Mouse (Mus musculus): ENCODE measurements around the gene Cdhr4.

The Cdhr4 gene

DNA sequence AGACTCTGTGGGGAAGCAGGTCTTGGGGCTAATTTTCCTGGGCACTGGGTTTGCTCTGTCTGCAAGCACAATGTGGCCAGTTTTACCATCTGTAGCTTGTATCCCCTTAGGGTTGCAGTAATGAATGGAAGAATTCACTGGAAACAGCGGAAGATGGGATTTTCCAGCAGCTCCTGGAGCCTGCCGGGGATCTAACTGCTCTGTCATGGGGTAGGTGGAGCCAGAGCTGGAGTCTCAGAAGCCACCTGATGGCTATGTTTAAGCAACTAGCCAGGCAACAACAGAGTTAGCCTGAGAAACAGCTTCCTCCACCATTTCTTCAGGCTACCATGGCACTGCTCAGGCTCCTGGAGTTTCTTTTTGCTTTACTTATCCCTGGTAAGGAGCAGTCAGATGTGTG lies at the start of gene Cdhr4:
Gene Cdhr4, plus strand, starts transcription at position 301 of the 400 bp plus-strand sequence.
- DNase-seq = no peak

DNA sequence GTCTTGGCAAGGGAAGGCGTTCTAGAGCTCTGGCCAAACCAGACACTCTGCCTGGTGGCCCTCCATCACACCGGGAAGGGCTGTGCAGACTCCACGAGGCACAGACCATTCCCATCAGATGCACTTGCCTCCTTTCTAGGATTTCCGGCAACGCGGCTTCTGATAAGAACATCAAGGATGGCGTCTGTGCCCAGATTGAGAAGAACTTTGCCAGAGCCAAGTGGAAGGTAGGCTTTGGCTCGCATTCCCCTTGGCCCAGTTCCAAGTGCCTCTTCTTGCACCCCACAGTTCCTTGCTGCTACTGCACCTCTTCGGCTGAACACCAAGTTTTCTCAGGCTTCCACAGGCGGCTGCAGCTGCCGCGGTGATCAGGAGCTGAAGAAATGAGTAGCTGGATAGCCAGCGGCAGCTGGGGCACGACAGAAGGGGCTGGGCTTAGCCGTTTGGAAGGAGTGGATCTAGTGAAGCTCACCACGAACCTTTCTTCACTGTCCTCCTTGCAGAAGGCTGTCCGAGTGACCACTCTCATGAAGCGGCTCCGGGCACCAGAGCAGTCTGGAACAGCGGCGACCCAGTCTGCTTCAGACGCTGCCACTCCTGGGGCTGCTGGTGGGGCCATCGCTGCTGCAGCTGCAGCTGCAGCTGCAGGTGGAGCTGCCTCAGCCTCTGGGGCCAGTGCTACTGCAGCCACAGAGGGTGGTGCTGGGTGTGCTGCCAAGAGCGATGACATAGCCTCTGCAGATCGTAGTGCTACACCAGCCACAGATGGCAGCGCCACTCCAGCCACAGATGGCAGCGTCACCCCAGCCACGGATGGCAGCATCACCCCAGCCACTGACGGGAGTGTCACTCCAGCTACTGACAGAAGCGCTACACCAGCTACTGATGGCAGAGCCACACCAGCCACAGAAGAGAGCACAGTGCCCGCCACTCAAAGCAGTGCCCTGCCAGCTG lies 44.8 kb upstream of the Cdhr4 start:
- no peak for DNase-seq

DNA sequence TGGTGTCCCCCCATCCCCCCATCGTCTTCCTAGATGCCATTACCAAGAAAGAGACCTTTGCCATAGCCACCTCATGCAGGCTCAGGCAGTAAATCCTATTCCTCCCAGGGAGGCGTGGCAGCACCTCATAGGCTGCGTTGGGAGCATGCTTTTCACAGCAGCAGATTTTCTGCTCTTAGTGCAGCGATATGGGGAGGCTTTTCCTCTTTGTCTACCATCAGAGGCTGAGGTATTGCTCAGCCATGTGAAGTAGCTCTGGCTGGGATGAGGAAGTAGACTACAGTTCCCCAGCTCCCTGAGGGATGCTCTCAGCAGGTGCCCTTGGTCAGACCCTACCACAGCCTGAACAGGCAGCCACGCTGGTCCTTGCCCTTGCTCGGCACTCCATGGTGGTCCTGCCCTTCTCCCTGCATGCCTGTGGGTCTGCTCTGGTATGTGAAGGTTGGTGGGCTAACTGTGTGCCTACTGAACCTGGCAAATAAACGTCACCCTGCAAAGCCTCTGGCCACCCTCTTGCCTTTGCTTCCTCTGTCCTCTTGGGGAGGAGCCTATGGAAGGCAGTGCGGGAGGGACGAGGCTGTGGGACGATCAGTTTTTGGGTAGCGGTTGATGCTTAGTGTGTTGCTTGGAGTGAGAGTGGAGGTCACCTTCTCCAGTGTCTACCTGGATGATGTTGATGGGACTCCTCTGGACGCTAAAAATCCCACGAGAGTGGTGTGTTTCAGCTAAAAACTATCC lies 42.9 kb upstream of the Cdhr4 start:
- DNase-seq = no peak

DNA sequence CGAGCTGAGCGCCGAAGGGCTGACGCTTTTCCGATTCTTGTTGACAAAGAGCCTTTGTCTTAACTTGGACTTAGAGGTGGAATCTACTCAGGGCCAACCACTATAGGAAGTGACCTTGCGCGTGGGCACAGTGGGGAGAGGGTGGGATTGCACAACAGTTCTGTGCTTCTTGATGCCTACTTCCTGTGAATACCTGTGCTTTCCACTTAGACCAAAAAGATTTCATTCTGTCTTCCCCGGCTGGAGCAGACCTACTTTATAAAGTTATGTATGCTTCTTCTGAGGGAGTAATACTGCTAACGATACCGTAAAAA lies 42.4 kb upstream of the Cdhr4 start, which contains the start of gene Traip:
Gene Traip, plus strand, starts transcription at position 215 of the 314 bp plus-strand sequence.
- DNase-seq = no peak

DNA sequence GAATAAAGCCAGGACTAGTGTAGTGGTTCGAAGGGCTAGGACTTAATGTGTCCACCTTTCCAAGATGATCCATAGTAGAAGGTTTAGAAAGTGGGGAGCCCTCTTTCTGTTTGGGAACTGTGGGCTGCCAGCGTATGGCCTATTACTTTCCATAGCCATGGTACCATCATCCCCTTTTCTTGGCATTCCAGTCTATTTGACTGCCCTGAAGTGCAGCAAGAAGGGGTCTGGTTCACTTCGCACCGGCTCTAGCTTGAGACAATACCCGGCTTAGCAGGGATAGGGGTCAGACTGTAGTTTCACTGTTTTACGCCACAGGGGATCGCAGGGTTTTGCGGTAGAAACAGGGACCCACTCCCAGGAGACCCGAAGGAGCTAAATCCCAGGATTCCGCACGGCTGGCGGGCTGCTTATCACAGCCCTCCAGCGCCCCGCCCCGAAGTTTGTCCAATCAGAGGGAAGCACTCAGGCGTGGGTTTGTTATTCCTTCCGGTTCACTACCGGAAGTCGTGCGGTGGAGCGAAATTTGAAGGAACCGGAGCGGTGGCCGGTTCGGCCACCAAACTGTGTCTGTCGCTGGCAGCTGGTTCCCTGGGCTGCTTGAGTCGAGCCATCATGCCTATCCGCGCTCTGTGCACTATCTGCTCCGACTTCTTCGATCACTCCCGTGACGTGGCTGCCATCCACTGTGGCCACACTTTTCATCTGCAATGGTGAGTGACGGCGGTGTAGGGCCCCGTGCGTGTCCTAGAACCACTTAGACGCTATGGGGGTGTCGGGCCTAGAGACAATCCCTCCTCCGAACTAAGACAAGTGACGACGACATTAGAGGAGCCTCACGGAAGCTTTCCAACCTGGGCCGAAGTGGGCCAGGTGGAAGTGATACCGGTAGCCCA lies 41.6 kb upstream of the Cdhr4 start:
- DNase-seq = peak; percentile 92

DNA sequence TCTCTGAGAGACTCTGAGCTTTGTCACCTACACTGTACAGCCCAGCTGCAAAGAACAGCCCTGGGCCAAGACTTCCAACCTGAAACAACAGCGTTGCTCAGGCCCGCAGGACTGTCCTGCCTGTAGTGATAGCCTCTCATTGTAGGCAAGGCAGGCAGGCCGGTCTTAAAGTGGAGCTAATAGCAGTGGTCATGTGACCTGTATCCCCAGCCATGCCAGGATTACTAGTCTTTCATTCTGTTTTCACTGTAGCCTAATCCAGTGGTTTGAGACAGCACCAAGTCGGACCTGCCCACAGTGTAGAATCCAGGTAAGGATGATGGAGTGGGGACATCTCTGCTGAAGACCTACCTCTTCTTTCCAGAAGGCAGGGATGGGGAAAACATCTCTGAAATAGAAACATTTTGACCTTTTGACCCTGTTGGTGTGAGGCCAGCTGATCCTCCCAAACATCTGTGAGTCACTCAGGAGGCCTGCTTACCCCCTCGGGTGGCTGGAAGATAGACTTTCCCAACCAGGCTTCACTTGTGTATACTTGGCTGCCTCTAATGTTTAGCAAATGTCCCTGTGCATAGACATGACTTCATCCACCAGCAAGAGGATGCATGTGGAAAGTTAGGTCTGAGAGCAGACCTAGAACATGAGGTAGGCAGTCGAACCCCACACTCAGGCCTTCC lies 36.5 kb upstream of the Cdhr4 start:
- DNase-seq = no peak

DNA sequence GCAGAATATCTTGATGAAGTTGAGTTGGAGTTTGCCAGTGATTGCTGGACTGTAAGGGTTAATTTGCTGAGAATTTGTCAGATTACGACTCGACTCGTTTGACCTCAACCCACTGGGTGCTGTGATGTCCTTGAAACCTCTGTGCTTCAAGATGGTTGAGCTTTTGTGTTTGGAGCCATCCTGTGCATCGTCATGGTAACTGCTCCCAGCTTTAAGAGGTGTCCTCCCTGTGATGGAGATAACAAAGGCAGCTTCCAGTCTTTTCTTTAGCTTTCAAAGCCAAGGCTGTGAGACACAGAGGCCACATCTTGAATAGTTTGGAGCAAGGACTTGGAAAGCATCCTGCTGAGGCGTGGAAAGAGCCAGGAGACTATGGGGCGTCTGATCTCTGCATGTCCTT lies 35.2 kb upstream of the Cdhr4 start:
- DNase-seq = no peak

DNA sequence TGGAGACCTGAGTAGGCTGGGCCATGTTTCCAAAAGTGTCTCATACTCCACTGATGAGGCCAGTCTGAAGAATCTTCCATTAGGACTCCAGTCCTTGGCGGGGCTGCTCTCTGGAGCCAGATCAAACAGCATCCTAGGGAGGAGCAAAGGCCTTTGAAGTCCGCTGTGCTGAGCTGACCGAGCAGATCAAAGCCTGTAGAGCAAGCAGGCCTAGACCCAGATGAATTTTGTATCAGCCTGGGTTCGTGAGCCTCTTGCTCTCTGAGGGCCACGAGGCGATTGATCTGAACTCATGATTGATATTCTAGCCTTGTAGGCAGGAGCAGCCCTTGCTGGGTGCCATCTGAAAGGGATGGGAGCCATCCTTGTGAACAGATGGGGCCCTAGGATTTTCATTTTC lies 32.4 kb upstream of the Cdhr4 start:
- DNase-seq = no peak

DNA sequence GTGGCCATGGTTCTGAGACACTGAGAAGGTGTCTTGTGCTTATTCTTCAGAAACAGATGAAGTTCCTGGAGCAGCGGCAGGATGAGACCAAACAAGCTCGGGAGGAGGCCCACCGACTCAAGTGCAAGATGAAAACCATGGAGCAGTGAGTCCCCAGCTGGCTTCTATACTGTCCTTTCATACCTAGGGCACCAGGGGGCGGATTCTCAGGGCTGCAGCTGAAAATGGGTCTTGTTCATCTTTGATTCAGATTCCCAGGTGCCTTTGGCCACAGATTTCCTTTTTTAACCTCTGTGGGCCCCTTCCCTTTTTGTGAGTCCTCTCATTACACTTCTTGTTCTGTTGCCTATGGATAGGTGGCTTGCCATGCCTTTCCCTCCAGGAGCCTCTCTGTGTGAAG lies 31.4 kb upstream of the Cdhr4 start:
- no peak for DNase-seq

DNA sequence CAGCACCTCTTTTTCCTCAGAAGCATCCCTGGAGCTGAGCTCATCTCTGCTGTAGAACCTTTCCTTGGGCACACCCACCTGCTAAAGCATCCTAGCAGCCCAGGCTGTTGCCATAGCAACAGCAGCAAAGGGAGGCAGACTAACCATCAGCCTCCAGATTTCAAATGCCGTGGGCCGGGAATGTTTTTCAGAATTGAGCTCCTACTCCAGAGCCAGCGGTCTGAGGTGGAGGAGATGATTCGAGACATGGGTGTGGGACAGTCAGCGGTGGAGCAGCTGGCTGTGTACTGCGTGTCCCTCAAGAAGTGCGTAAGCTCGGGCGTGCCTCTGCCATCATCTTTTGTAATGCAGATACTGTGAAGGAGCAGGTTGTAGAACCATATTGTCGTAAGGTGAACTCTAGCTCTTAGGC lies 30.9 kb upstream of the Cdhr4 start:
- no peak for DNase-seq

DNA sequence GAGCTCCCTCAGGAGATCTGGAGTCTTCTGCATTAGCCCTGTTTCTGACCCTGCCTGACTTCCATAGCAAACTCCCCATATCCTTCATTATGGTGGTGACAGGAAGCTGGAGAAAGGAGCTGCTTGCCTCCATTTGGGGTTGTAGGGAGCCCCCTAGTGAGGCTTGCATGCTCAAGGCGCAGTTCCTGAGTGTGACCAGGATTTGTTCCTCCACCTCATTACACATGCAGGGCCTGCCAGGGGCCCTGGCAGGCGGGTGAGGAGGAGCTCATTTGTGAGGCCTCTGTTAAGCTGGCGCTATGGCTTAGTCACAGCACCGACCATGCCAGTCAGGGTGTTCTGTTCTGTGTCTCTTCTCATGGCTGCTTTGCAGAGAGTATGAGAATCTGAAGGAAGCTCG lies 30.4 kb upstream of the Cdhr4 start:
- peak; percentile 33 for DNase-seq

DNA sequence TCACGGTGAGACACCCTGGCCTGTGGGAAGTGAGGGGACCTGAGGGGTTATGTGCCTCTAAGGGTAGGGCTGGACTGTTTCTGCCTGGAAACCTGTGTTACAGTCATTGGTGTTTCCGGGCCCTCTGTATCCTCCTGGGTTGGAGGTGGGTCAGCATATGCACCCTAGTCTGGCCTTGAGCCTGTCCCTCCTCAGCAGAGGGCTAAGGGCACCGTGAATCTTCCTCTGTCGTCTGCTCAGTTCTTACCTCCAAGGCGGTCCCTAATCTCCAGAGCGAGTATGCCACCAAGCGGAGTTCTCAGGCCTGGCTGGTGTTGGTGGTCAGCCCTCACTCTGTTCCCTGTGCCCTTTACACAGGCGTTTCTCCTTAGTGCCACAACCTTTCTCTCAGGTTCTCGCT lies 29.4 kb upstream of the Cdhr4 start:
- DNase-seq = no peak

DNA sequence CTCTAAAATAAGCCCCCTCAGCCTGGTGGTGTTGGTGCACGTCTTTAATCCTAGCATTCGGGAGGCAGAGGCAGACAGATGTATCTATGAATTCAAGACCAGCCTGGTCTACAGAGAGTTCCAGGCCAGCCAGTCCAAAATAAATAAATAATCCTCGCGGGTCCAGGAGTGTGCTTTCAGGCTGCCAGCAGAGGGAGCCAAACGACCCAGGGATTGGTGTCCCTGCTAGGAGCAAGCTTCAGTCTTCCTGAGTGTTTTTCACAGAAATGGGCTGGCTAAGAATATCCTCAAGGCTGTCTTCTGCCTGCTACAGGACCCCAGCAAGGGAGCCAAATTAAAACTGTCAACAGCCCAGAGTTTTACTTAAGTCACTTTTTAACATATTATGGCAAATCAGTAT lies 28.6 kb upstream of the Cdhr4 start:
- peak; percentile 93 for DNase-seq

DNA sequence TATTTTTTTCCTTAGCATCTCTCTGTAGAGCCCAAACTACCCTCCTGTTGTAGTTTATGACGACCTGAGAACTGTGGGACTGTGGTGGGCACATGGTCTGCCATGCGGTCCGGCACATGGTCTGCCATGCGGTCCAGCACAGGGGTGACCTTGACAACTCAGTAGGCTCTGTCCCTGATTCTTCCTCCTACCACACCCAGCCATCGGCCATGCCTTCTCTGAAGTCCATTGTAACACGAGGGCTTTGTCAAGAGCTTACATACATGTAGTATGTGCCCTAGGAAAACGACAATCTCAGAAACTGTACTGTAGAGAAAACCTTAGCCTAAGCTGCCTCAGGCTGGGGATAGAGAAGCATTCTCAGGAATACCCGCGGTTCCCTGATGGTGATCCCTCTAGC lies 27.6 kb upstream of the Cdhr4 start:
- DNase-seq = no peak

DNA sequence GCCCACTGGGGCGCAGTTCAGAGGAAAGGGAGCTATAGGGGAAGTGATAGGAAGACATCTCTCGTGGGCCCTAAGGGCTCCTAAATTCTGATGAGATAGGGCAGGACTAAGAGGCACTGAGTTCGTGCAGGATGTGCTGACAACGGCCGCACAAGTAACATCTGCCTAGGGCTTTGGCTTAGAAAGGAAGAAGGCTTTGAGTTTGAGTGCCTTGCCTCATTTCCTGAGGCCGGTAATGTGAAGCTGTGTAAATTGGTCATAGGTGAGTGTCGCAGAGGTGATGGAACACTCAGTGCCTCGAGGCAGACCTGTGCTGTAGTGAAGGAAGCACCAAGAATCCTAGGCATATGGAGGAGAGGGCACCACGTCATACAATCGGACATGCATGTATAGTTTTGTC lies 25.6 kb upstream of the Cdhr4 start:
- DNase-seq = no peak

DNA sequence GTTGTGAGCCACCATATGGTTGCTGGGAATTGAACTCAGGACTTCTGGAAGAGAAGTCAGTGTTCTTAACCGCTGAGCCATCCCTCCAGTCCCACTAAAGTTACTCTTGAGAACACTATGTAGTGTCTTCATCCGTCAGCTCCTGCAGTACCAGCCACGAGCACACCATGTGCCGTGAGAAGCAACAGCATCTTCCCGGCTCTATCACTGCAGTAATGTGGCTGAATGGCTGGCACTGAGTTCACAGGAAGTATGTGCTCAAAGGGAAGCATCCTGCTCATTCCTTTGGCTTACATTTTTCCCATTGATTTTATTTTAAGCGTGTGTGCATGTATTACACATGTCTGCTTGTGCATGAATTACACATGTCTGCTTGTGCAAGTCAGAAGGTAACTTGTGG lies 24.9 kb upstream of the Cdhr4 start:
- DNase-seq = no peak

DNA sequence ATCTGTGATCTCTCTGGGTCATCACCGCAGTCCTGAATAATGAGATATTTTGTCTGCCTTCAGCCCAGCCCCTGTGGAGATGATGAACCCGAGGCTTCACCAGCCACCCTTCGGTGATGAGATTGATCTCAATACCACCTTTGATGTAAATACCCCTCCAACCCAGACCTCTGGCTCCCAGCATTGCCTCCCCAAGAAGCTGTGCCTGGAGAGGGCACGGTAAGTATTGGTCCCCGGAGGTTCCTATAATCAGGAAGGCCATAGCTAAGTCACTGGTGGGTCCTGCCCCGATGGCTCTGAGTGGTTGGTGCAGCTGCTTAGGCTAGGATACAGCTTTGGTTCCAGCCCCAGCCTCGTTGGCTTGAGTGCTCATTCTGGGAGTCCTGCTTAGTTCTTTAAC lies 23.8 kb upstream of the Cdhr4 start:
- no peak for DNase-seq

DNA sequence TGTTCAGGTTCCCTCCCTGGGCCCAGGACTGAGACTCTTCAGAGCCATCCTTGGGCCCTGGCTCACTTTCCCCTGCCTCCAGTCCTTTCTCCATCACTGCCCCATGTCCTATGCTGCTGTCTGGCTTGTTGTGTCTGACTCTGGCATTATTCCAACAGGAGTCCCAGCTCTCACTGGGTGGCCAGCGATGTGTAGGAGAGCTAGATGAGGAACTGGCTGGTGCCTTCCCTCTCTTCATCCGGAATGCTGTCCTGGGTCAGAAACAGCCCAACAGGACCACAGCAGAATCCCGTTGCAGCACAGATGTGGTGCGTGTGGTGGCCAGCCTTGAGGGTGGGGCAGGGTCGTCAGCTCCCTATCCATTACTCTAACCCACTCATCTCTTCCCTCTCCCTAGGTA lies 22.0 kb upstream of the Cdhr4 start:
- DNase-seq = no peak

DNA sequence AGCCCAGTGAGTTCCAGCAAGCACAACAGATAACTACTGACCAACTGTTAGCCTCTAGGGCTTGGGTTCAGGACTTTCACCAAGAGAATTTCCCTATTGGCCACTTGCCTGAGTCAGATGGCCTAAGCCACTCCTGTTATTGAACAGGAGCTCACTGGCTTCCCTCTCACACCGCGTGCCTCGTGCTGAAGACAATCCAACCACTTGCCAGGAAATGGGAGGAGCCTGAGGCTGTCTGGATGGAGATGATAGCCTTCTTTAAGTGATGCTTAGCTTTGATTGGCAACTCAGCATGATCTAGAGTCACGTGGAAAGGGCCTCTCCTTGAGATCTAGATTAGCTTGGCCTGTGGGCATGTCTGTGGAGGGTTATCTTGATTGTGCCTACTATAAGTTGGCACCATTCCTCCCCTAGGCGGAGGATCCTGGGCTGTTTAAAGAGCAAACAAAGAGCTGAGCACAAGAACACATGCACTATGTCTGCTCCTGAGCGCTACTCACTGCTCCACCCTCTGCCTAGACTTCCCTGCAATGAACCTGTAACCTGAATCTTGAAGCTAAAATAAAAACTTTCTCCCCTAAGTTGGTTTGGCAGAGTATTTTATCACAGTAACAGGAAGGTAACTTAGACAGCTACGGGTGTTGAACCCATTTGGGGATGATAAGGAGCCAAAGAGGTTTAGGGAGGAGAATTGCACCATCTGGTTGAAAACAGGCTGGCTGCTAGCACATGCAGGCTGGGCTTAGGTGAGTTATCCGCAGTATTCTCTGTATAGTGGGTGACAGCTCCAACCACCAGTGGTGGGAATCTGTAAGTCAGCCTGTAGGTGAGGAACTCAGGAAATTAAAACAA lies 20.4 kb upstream of the Cdhr4 start:
- DNase-seq = peak; percentile 91

DNA sequence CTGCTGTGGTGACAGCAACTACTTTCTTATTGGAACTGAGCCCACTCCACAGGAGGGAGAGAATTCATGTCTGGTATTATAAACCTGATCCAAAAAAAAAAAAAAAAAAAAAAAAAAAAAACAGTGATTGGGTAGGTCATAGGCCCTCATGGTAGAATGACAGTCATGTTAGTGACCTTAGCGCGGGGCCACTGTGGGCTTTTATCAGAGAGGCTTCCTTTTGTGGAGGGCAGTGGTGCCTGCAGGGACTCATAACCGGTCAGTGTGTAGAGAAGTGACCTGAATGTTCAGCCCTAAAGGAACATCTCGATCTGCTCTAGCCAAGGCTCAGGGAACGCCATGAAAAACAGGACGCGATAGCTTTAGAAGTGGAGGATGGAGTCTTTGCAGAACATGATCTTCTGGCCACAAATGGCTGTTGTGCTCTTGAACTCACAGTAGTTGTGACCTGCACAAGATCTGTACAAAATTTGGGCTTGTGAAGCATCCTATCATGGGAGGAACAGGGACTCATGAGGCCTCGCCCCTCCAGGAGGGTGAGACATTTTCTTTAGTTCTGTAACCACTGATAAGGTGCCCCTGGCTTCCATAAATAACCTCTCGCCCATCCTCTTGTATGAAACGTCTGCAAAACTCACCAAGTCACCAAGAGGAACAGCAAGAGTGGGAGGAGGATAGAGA lies 17.7 kb upstream of the Cdhr4 start:
- peak; percentile 84 for DNase-seq

Measured in liver (tissue).